In genomic region chr5:137373371-137373950, GRCm38 (mm10) we compare ENCODE assay signal across 16 mouse cellular contexts. TPM values are rescaled to one million over a fixed set of nuclear protein-coding genes. Genes with fewer than 3 reads are reported as not detected.
"Had no signal": no experiment of that assay in that cellular context is flagged by ENCODE, and none has a peak within 500 bp of the region (broad histone marks: within the 10 kb centered on the region; RNA-seq: fewer than 3 reads in every experiment).

No protein-coding gene starts in this region.

- H3K9me3 ChIP-seq: limb, embryonic 12.5 days; midbrain, embryonic 12.5 days; neural tube, embryonic 13.5 days had no signal

- DNase-seq: kidney, adult 9 months; layer of hippocampus, adult 9-11 months; layer of hippocampus, postnatal 36 days; lung, adult 18-20 months; retina, postnatal 1 day; right cerebral cortex, postnatal 4 days; spleen, adult 18-20 months; thymus, adult 2 months; thymus, postnatal 25 days had no signal

- H3K4me3 ChIP-seq: limb, embryonic 12.5 days; midbrain, embryonic 12.5 days; neural tube, embryonic 13.5 days had no signal

- H3K27ac ChIP-seq: limb, embryonic 12.5 days; liver, embryonic 14.5 days; midbrain, embryonic 12.5 days; neural tube, embryonic 13.5 days had no signal

- ATAC-seq: intestine, embryonic 16.5 days; midbrain, embryonic 16.5 days had no signal

- H3K9ac ChIP-seq: limb, embryonic 12.5 days; liver, embryonic 14.5 days; midbrain, embryonic 12.5 days; neural tube, embryonic 13.5 days had no signal

- H3K27me3 ChIP-seq: limb, embryonic 12.5 days; midbrain, embryonic 12.5 days; neural tube, embryonic 13.5 days had no signal

- H3K4me2 ChIP-seq: limb, embryonic 12.5 days; midbrain, embryonic 12.5 days; neural tube, embryonic 13.5 days had no signal

RNA-seq across cellular contexts. Expression of gene Ephb4, which starts 23.6 kb away (rescaled TPM):
- total RNA-seq: megakaryocyte-erythroid progenitor cell, adult 5-6 weeks had no signal
